ENCODE assay signal across 15 mouse cellular contexts in the genomic region with DNA sequence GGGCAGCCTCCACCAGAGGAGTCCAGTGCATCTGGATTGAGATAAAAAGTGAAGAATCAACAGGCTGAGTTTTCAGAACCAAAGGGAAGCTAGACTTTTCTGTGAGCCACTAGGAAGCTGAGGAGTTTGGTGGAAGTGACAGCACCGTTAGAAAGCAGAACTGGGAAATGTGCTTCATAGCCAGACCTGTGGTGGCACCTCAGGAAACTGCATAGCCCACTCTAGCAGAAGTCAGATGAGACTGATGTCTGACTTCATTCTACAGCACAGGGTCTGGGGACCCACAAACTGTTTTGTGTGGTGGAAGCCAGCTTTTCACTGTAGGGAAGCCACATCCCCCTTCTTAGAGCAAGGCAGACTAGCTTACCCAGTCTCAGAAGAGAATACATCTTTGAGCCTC.
DNase-seq lines count a peak whose midpoint lies in the region; ATAC-seq and TF ChIP-seq lines count a peak whose summit lies in the region.
"Had no signal": no experiment of that assay in that cellular context is flagged by ENCODE, and none has a peak within 500 bp of the region (broad histone marks: within the 10 kb centered on the region; RNA-seq: fewer than 3 reads in every experiment).

No protein-coding gene starts in this region.

- H3K4me1 ChIP-seq in forebrain, embryonic 14.5 days (ENCODE audit: control insufficient read depth, insufficient read depth, low read length) = peaks cover 3% of the 10 kb centered on the region; the same call in 1 of the 2 replicates
- H3K4me1 ChIP-seq in forebrain, embryonic 13.5 days = peaks cover 19% of the 10 kb centered on the region
- no peaks in the 10 kb centered on the region for H3K4me1 ChIP-seq in lung, adult 2 months (ENCODE audit: control insufficient read depth, insufficient read depth, low read length)
- H3K4me1 ChIP-seq: hindbrain, embryonic 15.5 days; neural tube, embryonic 12.5 days had no signal

- ATAC-seq in forebrain, embryonic 14.5 days = peak; percentile 27; the same call in 1 of the 2 replicates
- no peak for ATAC-seq in forebrain, embryonic 13.5 days

- no peak for DNase-seq in forebrain, embryonic 14.5 days (ENCODE audit: low spot score)
- no peak for DNase-seq in layer of hippocampus, adult 2 months (ENCODE audit: low spot score in 2 of 2)
- no peak for DNase-seq in layer of hippocampus, postnatal 25 days (ENCODE audit: extremely low spot score in 1 of 2, low spot score in 1 of 2)
- DNase-seq in thymus, postnatal 36 days = peak; percentile 13 to 22
- no peak for DNase-seq in thymus, postnatal 4 days
- peak; percentile 44 for DNase-seq in splenic B cell, adult 2 months (ENCODE audit: low read depth, low spot score)
- no peak for DNase-seq in lung, adult 2 months
- DNase-seq: cerebellum, adult 18-20 months; right cerebral cortex, postnatal 25 days had no signal

- no peaks in the 10 kb centered on the region for H3K27me3 ChIP-seq in forebrain, embryonic 14.5 days (replicated peaks; ENCODE audit: control insufficient read depth, insufficient read depth, low read length)
- H3K27me3 ChIP-seq in forebrain, embryonic 13.5 days = no peaks in the 10 kb centered on the region
- H3K27me3 ChIP-seq in splenic B cell, adult 2 months (ENCODE audit: control insufficient read depth, insufficient read depth, low read length, poor library complexity, severe bottlenecking) = no peaks in the 10 kb centered on the region
- H3K27me3 ChIP-seq: hindbrain, embryonic 15.5 days; lung, embryonic 15.5 days; neural tube, embryonic 12.5 days had no signal

- 72% methylated on average over 1 of the region's 1 CpGs for WGBS in forebrain, embryonic 14.5 days
- 68% methylated on average over 1 of the region's 1 CpGs for WGBS in forebrain, embryonic 13.5 days
- WGBS in lung, adult 2 months = 50% methylated on average over 1 of the region's 1 CpGs

- no peak for TF ChIP-seq POLR2A in lung, adult 2 months (IDR thresholded peaks at IDR 0.05; ENCODE audit: borderline replicate concordance, extremely low read depth, low read depth, low read length)

- no peak overlapping the region for H3K4me3 ChIP-seq in forebrain, embryonic 14.5 days (ENCODE audit: low read depth, low read length)
- H3K4me3 ChIP-seq in forebrain, embryonic 13.5 days = no peak overlapping the region
- no peak overlapping the region for H3K4me3 ChIP-seq in layer of hippocampus, adult 2 months
- no peak overlapping the region for H3K4me3 ChIP-seq in lung, adult 2 months (replicated peaks; ENCODE audit: extremely low read depth, low read depth, low read length)
- H3K4me3 ChIP-seq: hindbrain, embryonic 15.5 days; limb, embryonic 15.5 days; lung, embryonic 15.5 days; neural tube, embryonic 12.5 days had no signal

- no peak overlapping the region for H3K9ac ChIP-seq in forebrain, embryonic 14.5 days (ENCODE audit: low read length)
- no peak overlapping the region for H3K9ac ChIP-seq in forebrain, embryonic 13.5 days
- H3K9ac ChIP-seq: hindbrain, embryonic 15.5 days; limb, embryonic 15.5 days; lung, embryonic 15.5 days; neural tube, embryonic 12.5 days had no signal

- no peaks in the 10 kb centered on the region for H3K36me3 ChIP-seq in forebrain, embryonic 14.5 days (ENCODE audit: control insufficient read depth, insufficient read depth, low read length)
- no peaks in the 10 kb centered on the region for H3K36me3 ChIP-seq in forebrain, embryonic 13.5 days (ENCODE audit: poor library complexity, severe bottlenecking)
- H3K36me3 ChIP-seq in splenic B cell, adult 2 months (ENCODE audit: control insufficient read depth, insufficient read depth, low read length, poor library complexity, severe bottlenecking) = no peaks in the 10 kb centered on the region
- H3K36me3 ChIP-seq: hindbrain, embryonic 15.5 days; limb, embryonic 15.5 days; lung, embryonic 15.5 days; neural tube, embryonic 12.5 days had no signal

- H3K4me2 ChIP-seq in forebrain, embryonic 14.5 days (ENCODE audit: low read length) = no peak overlapping the region
- H3K4me2 ChIP-seq in forebrain, embryonic 13.5 days = no peak overlapping the region
- H3K4me2 ChIP-seq: hindbrain, embryonic 15.5 days; limb, embryonic 15.5 days; lung, embryonic 15.5 days; neural tube, embryonic 12.5 days had no signal

- TF ChIP-seq CTCF in layer of hippocampus, adult 2 months (conservative IDR thresholded peaks at IDR 0.05) = no peak
- TF ChIP-seq CTCF in lung, adult 2 months (IDR thresholded peaks at IDR 0.05; ENCODE audit: insufficient read depth, low read length) = no peak

- H3K9me3 ChIP-seq in forebrain, embryonic 14.5 days (replicated peaks; ENCODE audit: control insufficient read depth, low read length) = no peaks in the 10 kb centered on the region
- H3K9me3 ChIP-seq in forebrain, embryonic 13.5 days (replicated peaks) = no peaks in the 10 kb centered on the region; the same call in 1 of the 2 replicates
- H3K9me3 ChIP-seq: hindbrain, embryonic 15.5 days; limb, embryonic 15.5 days; lung, embryonic 15.5 days; neural tube, embryonic 12.5 days had no signal

- no peak overlapping the region for H3K27ac ChIP-seq in forebrain, embryonic 14.5 days (ENCODE audit: low read depth, low read length)
- no peak overlapping the region for H3K27ac ChIP-seq in forebrain, embryonic 13.5 days
- peak overlapping the region; percentile 4; the same call in 1 of the 2 replicates for H3K27ac ChIP-seq in layer of hippocampus, adult 2 months
- H3K27ac ChIP-seq: hindbrain, embryonic 15.5 days; kidney, postnatal 0 days; limb, embryonic 15.5 days; lung, embryonic 15.5 days; neural tube, embryonic 12.5 days had no signal

Comparison
In these comparisons a context has a peak if more than half of its experiments do, and no peak if none do; other contexts are left out.
1. DNase-seq: peak in thymus, postnatal 36 days (2 of 2) and splenic B cell, adult 2 months (single experiment); none in forebrain, embryonic 14.5 days (single experiment), layer of hippocampus, adult 2 months (0 of 2), layer of hippocampus, postnatal 25 days (0 of 2), thymus, postnatal 4 days (single experiment) and lung, adult 2 months (single experiment).